Mouse (Mus musculus) adrenal gland, postnatal 14 days (tissue): ENCODE results near the gene Efcab9. TPM values are rescaled to one million over a fixed set of nuclear protein-coding genes. Genes with fewer than 3 reads are reported as not detected.

ENCODE experiments used
- DNase-seq: peaks from one replicate; pipeline ENCODE4 v3.0.0; 2021; ENCODE audit warnings: mixed read lengths
- long read RNA-seq, 2 experiments: library from polyadenylated mRNA; stranded (forward); transcript quantifications; one replicate each; pipeline ENCODE4 v2.0.0; 2021
- total RNA-seq: library from RNA; stranded (reverse); gene quantifications from 2 replicates; pipeline ENCODE4 v1.2.3, GENCODE M21; 2021

Gene Efcab9
- total RNA-seq = 1.7 TPM in 1 of 2 replicates, not detected in the other
- long read RNA-seq, experiment 1, partial matches to known transcripts = 0 of 2 reads
- long read RNA-seq, experiment 1, other reads (novel, unspliced or antisense) = 2 of 2 reads
- long read RNA-seq, experiment 2 = 0 reads

GRCm38 (mm10) chr11:32531871-32532764 is at the start of gene Efcab9:
Gene Efcab9 (minus strand): TSS chr11:32532081.
- no peak for DNase-seq

DNA sequence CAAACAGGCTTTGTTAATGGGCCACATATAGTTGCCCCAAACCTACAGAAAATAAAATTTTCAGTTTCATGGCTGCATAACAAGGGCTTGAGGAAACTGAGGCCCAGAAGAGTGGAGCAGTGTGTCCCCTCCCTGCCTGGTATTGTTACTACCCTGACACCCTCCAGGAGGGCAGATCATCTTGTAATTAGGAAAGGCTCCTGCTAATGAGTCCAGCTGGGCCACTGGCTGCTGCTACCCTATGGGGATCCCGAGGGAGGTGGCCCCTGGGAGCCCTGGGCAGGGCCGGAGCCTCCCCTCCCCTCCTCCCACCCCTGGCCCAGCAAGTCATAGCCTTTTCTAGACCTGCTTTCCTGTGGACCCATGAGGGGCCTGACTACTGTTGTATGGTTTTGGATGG is 49.1 kb upstream of the Efcab9 start:
- DNase-seq = no peak

- peak; percentile 59 for DNase-seq
Observed at GRCm38 (mm10) chr11:32580305-32580947, 48.5 kb upstream of the Efcab9 start.

- no peak for DNase-seq
Observed at GRCm38 (mm10) chr11:32576760-32577050, 44.8 kb upstream of the Efcab9 start.

GRCm38 (mm10) chr11:32575964-32576759 is 44.3 kb upstream of the Efcab9 start:
- DNase-seq = no peak

GRCm38 (mm10) chr11:32573669-32574068 is 41.8 kb upstream of the Efcab9 start:
- DNase-seq = no peak

GRCm38 (mm10) chr11:32571103-32571502 is 39.2 kb upstream of the Efcab9 start:
- no peak for DNase-seq

GRCm38 (mm10) chr11:32568637-32569293 is 36.9 kb upstream of the Efcab9 start:
- no peak for DNase-seq

DNA sequence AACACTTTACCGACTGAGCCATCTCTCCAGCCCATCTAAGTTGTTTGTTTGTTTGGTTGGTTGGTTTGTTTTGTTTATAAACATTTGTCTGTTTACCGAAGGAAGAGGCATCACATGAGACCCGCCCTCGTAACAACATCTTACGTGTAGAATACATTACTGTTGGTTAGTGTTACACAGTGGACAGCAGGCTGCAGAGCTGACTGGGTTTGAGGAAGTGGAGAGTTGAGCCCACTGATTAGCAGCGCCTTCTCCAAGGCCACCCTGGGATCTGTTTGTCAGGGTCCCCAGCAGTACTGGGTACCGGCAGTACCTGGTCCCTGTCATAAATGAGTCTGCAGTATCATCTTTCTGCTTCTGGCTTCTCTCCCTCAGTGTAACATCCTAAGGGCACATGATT is 36.2 kb upstream of the Efcab9 start:
- no peak for DNase-seq

- DNase-seq = no peak
Observed at GRCm38 (mm10) chr11:32567000-32567855, 35.3 kb upstream of the Efcab9 start.

GRCm38 (mm10) chr11:32566184-32566583 is 34.3 kb upstream of the Efcab9 start:
- no peak for DNase-seq

- DNase-seq = peak; percentile 44
Observed at GRCm38 (mm10) chr11:32565088-32565487, 33.2 kb upstream of the Efcab9 start.

- DNase-seq = peak; percentile 57
Observed at GRCm38 (mm10) chr11:32564629-32565028, 32.7 kb upstream of the Efcab9 start.

- no peak for DNase-seq
Observed at GRCm38 (mm10) chr11:32563660-32564059, 31.8 kb upstream of the Efcab9 start.

GRCm38 (mm10) chr11:32562706-32563105 is 30.8 kb upstream of the Efcab9 start:
- DNase-seq = no peak

DNA sequence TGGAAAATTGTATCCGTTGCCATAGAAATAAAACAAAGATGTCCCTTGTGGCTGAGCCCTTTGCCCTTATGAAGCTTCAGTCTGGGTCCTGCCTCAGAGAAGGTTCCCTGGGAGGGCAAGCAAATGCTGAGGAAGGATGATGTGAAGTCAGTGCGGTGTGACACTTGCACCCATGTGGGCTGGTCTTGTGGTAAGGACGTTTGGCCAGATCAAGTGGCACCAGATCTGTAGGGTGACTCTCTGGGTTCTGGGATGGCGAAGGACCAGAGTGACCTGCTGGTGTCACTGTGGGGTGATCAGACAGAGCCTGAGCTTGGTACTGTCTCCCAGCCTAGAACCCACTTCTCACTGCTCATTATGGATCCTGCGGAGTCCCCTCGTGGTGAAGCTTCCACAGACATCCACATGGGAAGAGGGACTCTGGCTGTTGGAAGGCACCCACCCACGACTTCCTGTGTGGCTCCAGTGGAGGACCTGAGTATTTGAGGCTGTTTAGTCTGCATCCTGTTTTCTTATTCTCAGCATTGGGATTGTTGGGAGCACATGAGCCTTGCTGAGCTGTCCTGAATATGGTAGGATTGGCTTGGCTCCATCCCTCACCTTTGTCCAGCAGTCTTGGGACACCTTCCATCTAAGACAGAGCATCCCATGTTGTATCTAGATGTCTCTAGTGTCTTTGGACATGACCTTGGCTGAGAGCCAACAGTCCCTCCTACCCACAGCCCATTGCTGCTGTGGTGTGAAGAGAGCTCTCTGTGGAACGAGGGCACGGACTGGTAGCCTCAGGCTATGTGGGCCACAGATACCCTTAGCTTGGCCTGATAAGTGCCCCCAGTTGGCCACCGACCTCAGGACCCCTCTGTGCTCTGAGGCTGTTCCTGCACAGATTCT is 29.8 kb upstream of the Efcab9 start:
- no peak for DNase-seq

DNA sequence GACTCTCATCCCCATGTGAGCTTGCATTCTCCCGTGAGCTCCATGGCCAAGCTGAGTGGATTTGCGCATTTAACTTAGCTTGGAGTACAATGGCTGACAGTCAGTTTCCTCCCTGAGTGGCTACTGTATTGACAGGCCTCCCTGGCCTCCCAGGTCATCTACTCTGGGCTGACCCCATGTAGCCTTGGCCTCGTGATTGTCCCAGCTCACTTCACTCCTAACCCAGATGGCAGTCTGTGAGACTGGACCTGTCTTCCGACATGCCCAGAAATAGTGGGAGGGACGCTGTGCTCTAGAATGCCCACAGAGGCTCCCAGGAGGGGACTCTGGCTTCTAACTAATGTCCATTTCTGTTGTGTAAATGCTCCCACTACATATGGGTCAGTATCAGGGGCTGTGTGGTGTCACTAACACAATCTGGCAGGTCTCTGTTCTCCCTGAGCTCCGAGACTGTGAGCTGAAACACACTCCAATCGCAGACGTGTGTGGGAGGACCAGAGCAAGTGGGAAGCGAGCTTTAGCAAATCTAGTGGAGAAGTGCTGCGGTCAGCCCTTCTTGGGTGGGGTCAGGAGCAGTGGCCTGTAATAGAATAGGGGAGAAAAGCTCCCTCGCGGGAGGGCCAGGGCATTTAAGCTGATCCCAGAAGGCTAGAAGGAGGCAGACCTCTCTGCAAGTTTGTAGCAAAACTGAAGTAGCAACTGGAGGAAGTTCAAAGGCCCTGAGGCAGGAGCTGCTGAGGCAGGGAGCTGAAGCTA is 28.3 kb upstream of the Efcab9 start:
- no peak for DNase-seq

- no peak for DNase-seq
Observed at GRCm38 (mm10) chr11:32558677-32559076, 26.8 kb upstream of the Efcab9 start.

DNA sequence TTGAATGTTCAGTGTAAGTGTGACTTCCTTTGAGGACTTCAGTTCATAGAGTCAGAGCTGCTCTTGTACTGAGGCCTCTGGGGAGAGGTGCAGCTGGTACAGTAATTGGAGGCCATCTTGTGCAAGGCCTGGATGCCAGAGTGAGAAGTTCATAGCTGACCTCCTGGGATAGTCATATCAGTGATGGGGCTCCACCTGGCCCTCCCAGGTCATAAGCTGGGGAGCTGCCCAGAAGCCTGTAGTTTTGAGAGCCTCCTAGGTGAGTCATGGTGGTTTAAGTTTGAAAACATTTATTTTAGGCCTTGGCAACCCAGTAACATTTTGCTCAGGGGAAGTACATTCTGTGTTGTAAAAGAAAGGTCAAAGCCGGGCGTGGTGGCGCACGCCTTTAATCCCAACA is 26.1 kb upstream of the Efcab9 start:
- no peak for DNase-seq
